Mouse (Mus musculus): Measurements from ENCODE around the gene Dld. TPM values are rescaled to one million over a fixed set of nuclear protein-coding genes. Genes with fewer than 3 reads are reported as not detected.

Gene Dld
- polyA plus RNA-seq (2015; fragmentation: Nextera tagmentation; extraction: Ambion mirVana), result 112 TPM in 2 replicates

DNA sequence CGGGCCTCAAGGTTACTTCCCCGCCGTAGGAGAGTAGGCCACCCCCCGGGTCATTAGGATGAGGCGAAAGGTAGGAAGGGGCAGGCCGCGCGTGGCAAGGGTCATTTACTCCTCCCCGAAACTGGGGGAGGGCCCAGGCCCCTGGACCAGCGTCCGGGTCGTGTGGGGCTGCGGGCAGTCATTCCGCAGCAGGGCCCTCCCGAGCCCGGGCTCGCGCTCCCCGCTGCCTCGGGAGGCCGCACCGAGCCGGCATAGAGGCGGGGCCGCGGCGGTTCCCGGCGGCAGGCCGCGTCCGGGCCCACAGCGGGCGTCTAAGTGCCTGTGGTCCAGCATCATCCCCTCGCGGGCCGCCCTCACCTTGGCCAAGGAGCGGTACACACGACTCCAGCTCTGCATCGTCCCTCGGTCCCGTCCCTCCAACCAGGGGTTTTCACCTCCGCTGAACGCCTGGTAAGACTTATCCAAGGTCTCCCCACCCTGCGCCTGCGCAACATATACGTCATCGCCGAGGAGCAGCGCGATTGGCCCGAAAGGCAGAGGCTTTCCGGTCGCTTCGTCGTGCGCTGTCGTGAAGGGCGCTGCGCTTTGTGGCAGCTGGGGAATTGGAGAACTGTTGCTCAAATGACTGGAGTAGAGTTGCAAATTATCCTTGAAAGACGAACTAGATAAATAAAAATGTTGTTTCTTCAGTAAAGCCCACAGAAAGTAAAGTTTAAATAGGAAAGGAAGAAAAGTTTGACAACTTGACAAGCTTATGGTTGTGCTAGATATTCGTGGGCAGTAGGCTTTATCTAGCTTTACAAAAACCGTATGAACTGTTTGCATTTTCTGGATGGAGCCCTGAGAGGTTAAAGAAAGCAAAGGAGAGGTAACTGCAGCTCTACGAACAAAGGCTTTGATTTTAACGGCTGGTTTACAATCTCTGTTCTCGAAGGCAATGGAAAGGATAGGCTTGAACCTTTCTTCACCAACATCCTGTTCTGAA, at the start of gene Dld:
Dld (minus strand) TSS at position 510 of the 985 bp plus-strand sequence.
- WGBS, result 5% methylated on average over 50 of the region's 66 CpGs
- Histone ChIP-seq H3K4me1 (peaks cover 12% of the 10 kb centered on the region), H3K27ac (replicated peaks) (peak within 1 kb of the TSS; percentile 84), H3K36me3 (peaks cover 17% of the 10 kb centered on the region), H3K9ac (peak within 1 kb of the TSS; percentile 76), H3K9me3 (replicated peaks) (no peaks in the 10 kb centered on the region), H3K27me3 (no peaks in the 10 kb centered on the region), H3K4me2 (replicated peaks) (peak within 1 kb of the TSS; percentile 62), H3K4me3 (replicated peaks) (peak within 1 kb of the TSS; percentile 86)
- peak; percentile 97 for ATAC-seq (ENCODE audit: insufficient number of reproducible peaks, low FRiP score, low TSS enrichment, low read depth)

GRCm38 (mm10) chr12:31400821-31401220, 49.6 kb upstream of the Dld start:
- Histone ChIP-seq H3K4me3 (replicated peaks) (no peak overlapping the region), H3K27me3 (no peaks in the 10 kb centered on the region), H3K4me1 (no peaks in the 10 kb centered on the region), H3K9ac (no peak overlapping the region), H3K9me3 (replicated peaks) (no peaks in the 10 kb centered on the region), H3K4me2 (replicated peaks) (no peak overlapping the region), H3K27ac (replicated peaks) (no peak overlapping the region), H3K36me3 (no peaks in the 10 kb centered on the region)
- no peak for ATAC-seq (ENCODE audit: insufficient number of reproducible peaks, low FRiP score, low TSS enrichment, low read depth)
- 71% methylated on average over 1 of the region's 1 CpGs for WGBS

- Histone ChIP-seq H3K27ac (replicated peaks) (no peak overlapping the region), H3K4me2 (replicated peaks) (no peak overlapping the region), H3K27me3 (no peaks in the 10 kb centered on the region), H3K4me1 (no peaks in the 10 kb centered on the region), H3K9me3 (replicated peaks) (no peaks in the 10 kb centered on the region), H3K36me3 (no peaks in the 10 kb centered on the region), H3K9ac (no peak overlapping the region), H3K4me3 (replicated peaks) (no peak overlapping the region)
- 82% methylated on average over 4 of the region's 4 CpGs for WGBS
- ATAC-seq (ENCODE audit: insufficient number of reproducible peaks, low FRiP score, low TSS enrichment, low read depth), result no peak
Measured at GRCm38 (mm10) chr12:31397709-31398108, 46.5 kb upstream of the Dld start.

DNA sequence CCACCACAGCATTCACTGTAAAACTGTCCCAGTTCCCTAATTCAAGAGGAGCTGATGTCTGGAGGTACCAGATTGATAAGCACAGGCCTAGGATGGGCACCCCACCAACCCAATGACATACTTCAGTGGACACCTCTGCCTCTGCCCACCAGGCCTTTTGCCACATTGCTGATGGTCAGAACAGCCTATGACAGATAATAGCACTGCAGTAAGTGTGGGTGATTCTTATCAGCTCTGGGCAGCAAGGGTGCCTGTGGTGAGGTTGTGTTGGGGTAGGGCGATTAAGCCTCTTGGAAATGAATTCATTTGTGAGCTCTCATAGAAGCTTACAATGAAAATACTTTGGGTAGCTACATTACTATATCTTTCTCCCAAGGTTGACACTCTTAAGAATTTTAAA, 44.6 kb upstream of the Dld start:
- H3K27me3 ChIP-seq, result no peaks in the 10 kb centered on the region
- 90% methylated on average over 1 of the region's 1 CpGs for WGBS
- no peaks in the 10 kb centered on the region for H3K9me3 ChIP-seq (replicated peaks)
- H3K36me3 ChIP-seq, result no peaks in the 10 kb centered on the region
- no peak for ATAC-seq (ENCODE audit: insufficient number of reproducible peaks, low FRiP score, low TSS enrichment, low read depth)
- H3K4me3 ChIP-seq (replicated peaks), result no peak overlapping the region
- no peak overlapping the region for H3K27ac ChIP-seq (replicated peaks)
- no peaks in the 10 kb centered on the region for H3K4me1 ChIP-seq
- no peak overlapping the region for H3K9ac ChIP-seq
- no peak overlapping the region for H3K4me2 ChIP-seq (replicated peaks)

- H3K36me3 ChIP-seq, result no peaks in the 10 kb centered on the region
- no peak overlapping the region for H3K4me2 ChIP-seq (replicated peaks)
- H3K9me3 ChIP-seq (replicated peaks), result no peaks in the 10 kb centered on the region
- H3K4me3 ChIP-seq (replicated peaks), result no peak overlapping the region
- WGBS, result 88% methylated on average over 12 of the region's 12 CpGs
- ATAC-seq (ENCODE audit: insufficient number of reproducible peaks, low FRiP score, low TSS enrichment, low read depth), result no peak
- H3K27ac ChIP-seq (replicated peaks), result no peak overlapping the region
- H3K27me3 ChIP-seq, result no peaks in the 10 kb centered on the region
- no peaks in the 10 kb centered on the region for H3K4me1 ChIP-seq
- H3K9ac ChIP-seq, result no peak overlapping the region
Measured at GRCm38 (mm10) chr12:31391696-31392095, 40.4 kb upstream of the Dld start.

DNA sequence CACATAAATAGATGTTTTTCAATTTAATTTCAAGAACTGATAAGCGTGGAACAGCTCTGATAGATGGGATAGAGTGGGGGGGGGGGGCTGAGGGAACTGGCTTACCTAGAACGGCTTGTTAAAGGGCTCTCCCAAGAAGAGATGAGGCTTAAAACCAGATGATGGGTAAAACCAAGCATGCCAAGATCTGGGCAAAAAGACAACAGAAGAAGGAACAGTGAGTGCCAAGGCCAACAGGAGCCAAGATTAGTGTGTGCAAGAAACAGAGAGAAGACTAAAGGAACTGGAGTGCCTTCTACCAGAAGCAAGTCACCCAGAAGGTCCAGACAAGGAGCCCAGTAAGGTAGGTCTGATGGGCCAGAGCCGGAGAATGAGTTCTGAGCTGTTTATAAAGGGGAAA, 39.3 kb upstream of the Dld start, which contains the start of gene Slc26a3:
Slc26a3 (plus strand) TSS at position 301 of the 400 bp plus-strand sequence.
- Histone ChIP-seq H3K27me3 (no peaks in the 10 kb centered on the region), H3K4me1 (no peaks in the 10 kb centered on the region), H3K27ac (replicated peaks) (no peak within 1 kb of the TSS), H3K4me2 (replicated peaks) (no peak within 1 kb of the TSS), H3K4me3 (replicated peaks) (no peak within 1 kb of the TSS), H3K36me3 (no peaks in the 10 kb centered on the region), H3K9me3 (replicated peaks) (no peaks in the 10 kb centered on the region), H3K9ac (no peak within 1 kb of the TSS)
- 81% methylated on average over 3 of the region's 3 CpGs for WGBS
- ATAC-seq (ENCODE audit: insufficient number of reproducible peaks, low FRiP score, low TSS enrichment, low read depth), result no peak

- WGBS, result 45% methylated on average over 3 of the region's 3 CpGs
- ATAC-seq (ENCODE audit: insufficient number of reproducible peaks, low FRiP score, low TSS enrichment, low read depth), result no peak
- Histone ChIP-seq H3K27me3 (no peaks in the 10 kb centered on the region), H3K4me3 (replicated peaks) (no peak overlapping the region), H3K9me3 (replicated peaks) (no peaks in the 10 kb centered on the region), H3K27ac (replicated peaks) (no peak overlapping the region), H3K4me2 (replicated peaks) (no peak overlapping the region), H3K9ac (no peak overlapping the region), H3K36me3 (no peaks in the 10 kb centered on the region), H3K4me1 (no peaks in the 10 kb centered on the region)
Measured at GRCm38 (mm10) chr12:31387303-31387702, 36.0 kb upstream of the Dld start.

GRCm38 (mm10) chr12:31382451-31382850, 31.2 kb upstream of the Dld start:
- Histone ChIP-seq H3K27me3 (no peaks in the 10 kb centered on the region), H3K9ac (no peak overlapping the region), H3K27ac (replicated peaks) (no peak overlapping the region), H3K4me3 (replicated peaks) (no peak overlapping the region), H3K4me1 (no peaks in the 10 kb centered on the region), H3K36me3 (no peaks in the 10 kb centered on the region), H3K4me2 (replicated peaks) (no peak overlapping the region), H3K9me3 (replicated peaks) (no peaks in the 10 kb centered on the region)
- WGBS, result 53% methylated on average over 2 of the region's 2 CpGs
- no peak for ATAC-seq (ENCODE audit: insufficient number of reproducible peaks, low FRiP score, low TSS enrichment, low read depth)

GRCm38 (mm10) chr12:31380878-31381277, 29.6 kb upstream of the Dld start:
- ATAC-seq (ENCODE audit: insufficient number of reproducible peaks, low FRiP score, low TSS enrichment, low read depth), result 0 out of 2 replicates have a peak, but pooled peaks have one; percentile 60
- H3K27ac ChIP-seq (replicated peaks), result no peak overlapping the region
- no peaks in the 10 kb centered on the region for H3K27me3 ChIP-seq
- peaks cover 8% of the 10 kb centered on the region; the same call in 1 of the 2 replicates for H3K4me1 ChIP-seq
- H3K4me2 ChIP-seq (replicated peaks), result no peak overlapping the region
- H3K4me3 ChIP-seq (replicated peaks), result no peak overlapping the region
- H3K9ac ChIP-seq, result no peak overlapping the region
- WGBS, result 11% methylated on average over 2 of the region's 2 CpGs
- no peaks in the 10 kb centered on the region for H3K36me3 ChIP-seq
- H3K9me3 ChIP-seq (replicated peaks), result no peaks in the 10 kb centered on the region

DNA sequence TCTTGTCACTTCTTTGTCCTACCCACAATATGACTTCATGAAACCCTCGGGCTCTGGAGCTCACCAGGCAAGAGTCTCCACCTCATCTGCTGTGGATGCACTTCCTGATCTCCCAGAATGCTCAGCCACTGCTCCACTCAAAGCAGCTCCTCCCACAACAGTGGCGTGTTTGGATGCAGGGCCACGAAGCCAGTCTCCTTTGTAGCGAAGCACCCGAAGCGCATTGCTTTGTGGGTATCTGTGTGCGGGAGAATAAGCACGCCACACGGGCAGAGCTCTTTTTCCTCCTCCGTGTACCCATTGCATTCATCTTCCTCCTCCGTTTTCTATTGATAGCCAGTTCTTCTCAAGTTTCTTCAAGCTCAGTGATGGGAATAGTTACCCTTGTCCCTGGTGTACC, 26.0 kb upstream of the Dld start:
- no peaks in the 10 kb centered on the region for H3K36me3 ChIP-seq
- no peaks in the 10 kb centered on the region for H3K9me3 ChIP-seq (replicated peaks)
- no peak overlapping the region for H3K9ac ChIP-seq
- H3K4me2 ChIP-seq (replicated peaks), result no peak overlapping the region
- no peaks in the 10 kb centered on the region for H3K27me3 ChIP-seq
- 75% methylated on average over 11 of the region's 11 CpGs for WGBS
- H3K4me3 ChIP-seq (replicated peaks), result no peak overlapping the region
- ATAC-seq (ENCODE audit: insufficient number of reproducible peaks, low FRiP score, low TSS enrichment, low read depth), result no peak
- H3K27ac ChIP-seq (replicated peaks), result no peak overlapping the region
- H3K4me1 ChIP-seq, result peaks cover 21% of the 10 kb centered on the region

- no peak for ATAC-seq (ENCODE audit: insufficient number of reproducible peaks, low FRiP score, low TSS enrichment, low read depth)
- H3K9me3 ChIP-seq (replicated peaks), result no peaks in the 10 kb centered on the region
- peak overlapping the region; percentile 29 for H3K4me3 ChIP-seq (replicated peaks)
- H3K27me3 ChIP-seq, result no peaks in the 10 kb centered on the region
- peak overlapping the region; percentile 52 for H3K4me2 ChIP-seq (replicated peaks)
- peaks cover 21% of the 10 kb centered on the region for H3K4me1 ChIP-seq
- no peaks in the 10 kb centered on the region for H3K36me3 ChIP-seq
- H3K9ac ChIP-seq, result no peak overlapping the region
- 8% methylated on average over 13 of the region's 13 CpGs for WGBS
- H3K27ac ChIP-seq (replicated peaks), result no peak overlapping the region
Measured at GRCm38 (mm10) chr12:31376326-31376950, 25.2 kb upstream of the Dld start.

Data from embryonic facial prominence, embryonic 15.5 days (tissue).